Mouse (Mus musculus) CH12.LX (cell line): ENCODE measurements at regions not wholly inside any gene's neighbourhood (a gene's known extent, or its start where the extent isn't known, plus 50 kb on each side); places are given as distances from the start of the nearest gene placed in this dataset.

Experiments used
- BHLHE40 ChIP-seq: IDR thresholded peaks from 2 replicates; pipeline ENCODE4 v1.6.1; 2011; ENCODE audit warnings: mild to moderate bottlenecking, low read depth, low read length, improper control_type of control experiment
- CHD2 ChIP-seq: IDR thresholded peaks from 2 replicates; pipeline ENCODE4 v1.6.1; 2011; ENCODE audit warnings: low read length, improper control_type of control experiment
- CTCF ChIP-seq, 2 experiments: IDR thresholded peaks in 1 of 2; conservative IDR thresholded peaks in 1 of 2; 2 replicates each; pipeline ENCODE4 v1.5.1; 2011 to 2012; ENCODE audit warnings: low read depth in 2 of 2, low read length in 2 of 2, improper control_type of control experiment in 1 of 2, inconsistent platforms in 1 of 2, mild to moderate bottlenecking in 1 of 2, moderate library complexity in 1 of 2
- HCFC1 ChIP-seq: IDR thresholded peaks from 2 replicates; pipeline ENCODE4 v1.6.1; 2012; ENCODE audit warnings: low read depth, mild to moderate bottlenecking, inconsistent platforms, low read length, improper control_type of control experiment
- KAT2A ChIP-seq: IDR thresholded peaks from 2 replicates; pipeline ENCODE4 v1.6.1; 2012; ENCODE audit warnings: low read length, improper control_type of control experiment, inconsistent platforms; ENCODE audit not compliant: insufficient replicate concordance
- MAFK ChIP-seq: IDR thresholded peaks from 2 replicates; pipeline ENCODE4 v1.6.1; 2011; ENCODE audit warnings: low read length, improper control_type of control experiment; ENCODE audit not compliant: insufficient replicate concordance
- MAX ChIP-seq: IDR thresholded peaks from 2 replicates; pipeline ENCODE4 v1.6.1; 2011; ENCODE audit warnings: low read length, improper control_type of control experiment
- NRF1 ChIP-seq: IDR thresholded peaks from 2 replicates; pipeline ENCODE4 v1.6.1; 2014; ENCODE audit warnings: low read depth, mild to moderate bottlenecking, inconsistent platforms, low read length, improper control_type of control experiment, moderate library complexity
- PAX5 ChIP-seq: IDR thresholded peaks from 2 replicates; pipeline ENCODE4 v1.6.1; 2012; ENCODE audit warnings: low read length, inconsistent platforms, mixed read lengths
- POLR2A ChIP-seq: IDR thresholded peaks from 2 replicates; pipeline ENCODE4 v1.6.1; 2011; ENCODE audit warnings: low read depth, mild to moderate bottlenecking, improper control_type of control experiment, low read length
- SMC3 ChIP-seq: IDR thresholded peaks from 2 replicates; pipeline ENCODE4 v1.6.1; 2011; ENCODE audit warnings: low read depth, low read length, improper control_type of control experiment
- TBP ChIP-seq: conservative IDR thresholded peaks from 2 replicates; pipeline ENCODE4 v1.6.1; 2011; ENCODE audit warnings: low read depth, low read length, improper control_type of control experiment
- TCF12 ChIP-seq: IDR thresholded peaks from 2 replicates; pipeline ENCODE4 v1.6.1; 2014; ENCODE audit warnings: low read depth, mild to moderate bottlenecking, inconsistent platforms, low read length, improper control_type of control experiment
- ZNF384 ChIP-seq: IDR thresholded peaks from 2 replicates; pipeline ENCODE4 v1.6.1; 2012; ENCODE audit warnings: low read depth, low read length, improper control_type of control experiment, inconsistent platforms

GRCm38 (mm10) chr14:68918526-68919045 lies 375.5 kb downstream of the Synb start:
- no peak for TF ChIP-seq CTCF (conservative IDR thresholded peaks at IDR 0.05 in 1 of 2, IDR thresholded peaks at IDR 0.05 in 1 of 2; ENCODE audit: low read depth in 2 of 2, low read length in 2 of 2)
- TF ChIP-seq POLR2A: no peak
- TF ChIP-seq TBP: no peak
- no peak for TF ChIP-seq MAX
- no peak for TF ChIP-seq HCFC1
- TF ChIP-seq TCF12: peak; percentile 71
- TF ChIP-seq BHLHE40: no peak
- TF ChIP-seq SMC3: no peak
- TF ChIP-seq MAFK: no peak
- peak; percentile 49; the same call in 1 of the 2 replicates for TF ChIP-seq ZNF384
- no peak for TF ChIP-seq PAX5
- TF ChIP-seq KAT2A: no peak
- TF ChIP-seq CHD2: no peak; the same call in 1 of the 2 replicates
- no peak for TF ChIP-seq NRF1
